Mouse (Mus musculus): ENCODE results near the gene Hspb2.

DNA sequence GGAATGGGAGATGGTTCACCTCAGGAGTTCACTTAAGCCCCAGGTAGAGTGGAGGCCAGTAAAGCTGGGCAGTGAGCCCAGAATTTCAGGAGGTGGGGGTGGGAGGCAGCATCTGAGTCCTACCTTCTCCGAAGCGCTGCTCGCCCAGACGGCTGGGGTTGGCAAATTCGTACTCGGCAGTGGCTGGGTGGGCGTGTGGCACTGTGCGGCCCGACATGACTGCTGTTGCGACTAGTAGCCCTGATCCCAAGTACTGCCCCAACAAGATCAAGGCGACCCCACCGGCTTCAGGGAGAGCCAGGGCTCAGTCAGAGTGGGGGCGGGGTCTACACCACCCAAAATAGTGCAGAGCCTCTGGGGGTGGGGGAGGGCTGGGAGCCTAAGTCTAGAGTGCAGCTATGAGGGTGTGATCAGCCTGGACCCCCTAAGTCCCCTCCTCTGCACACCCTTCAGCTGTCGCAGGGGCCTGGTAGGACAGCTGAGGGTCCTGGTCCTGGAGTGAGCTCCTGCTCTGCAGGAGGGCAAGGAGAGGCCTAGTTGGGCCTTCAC lies at the start of gene Hspb2:
- TF ChIP-seq CTCF (IDR thresholded peaks at IDR 0.05; ENCODE audit: extremely low read depth, insufficient read depth, insufficient read length, insufficient replicate concordance) (no peak), POLR2A (IDR thresholded peaks at IDR 0.05; ENCODE audit: low read depth, low read length) (no peak)
